Comparison of ENCODE assay signal across 15 mouse cellular contexts in genomic region chr9:75645405-75645804, GRCm38 (mm10). TPM values are rescaled to one million over a fixed set of nuclear protein-coding genes. Genes with fewer than 3 reads are reported as not detected.
A peak's percentile ranks its signal among the peaks of the same experiment; 100 is the strongest.
DNase-seq lines count a peak whose midpoint lies in the region; ATAC-seq and TF ChIP-seq lines count a peak whose summit lies in the region.
"Had no signal": no experiment of that assay in that cellular context is flagged by ENCODE, and none has a peak within 500 bp of the region (broad histone marks: within the 10 kb centered on the region; RNA-seq: fewer than 3 reads in every experiment).

No protein-coding gene starts in this region.

- intact Hi-C loops in heart, postnatal 25 days (cut with DNase I): no loop called here

- TF ChIP-seq CTCF in heart, postnatal 0 days (IDR thresholded peaks at IDR 0.05; ENCODE audit: low read depth): no peak
- TF ChIP-seq CTCF in lung, postnatal 0 days (IDR thresholded peaks at IDR 0.05): no peak

- no peak overlapping the region; the same call in 1 of the 2 replicates for H3K9ac ChIP-seq in heart, postnatal 0 days (replicated peaks; ENCODE audit: low read depth, low read length)
- no peak overlapping the region for H3K9ac ChIP-seq in liver, embryonic 12.5 days
- H3K9ac ChIP-seq in lung, postnatal 0 days (replicated peaks; ENCODE audit: low read depth): no peak overlapping the region
- H3K9ac ChIP-seq: heart, embryonic 15.5 days had no signal

- no peaks in the 10 kb centered on the region for H3K4me1 ChIP-seq in heart, postnatal 0 days (ENCODE audit: control insufficient read depth, insufficient read depth)
- no peaks in the 10 kb centered on the region; the same call in 1 of the 2 replicates for H3K4me1 ChIP-seq in liver, embryonic 12.5 days
- no peaks in the 10 kb centered on the region for H3K4me1 ChIP-seq in lung, postnatal 0 days (ENCODE audit: insufficient read depth, low read depth, low read length)
- H3K4me1 ChIP-seq: heart, embryonic 15.5 days; megakaryocyte, embryonic 14.5 days had no signal

- no peak overlapping the region for H3K4me2 ChIP-seq in heart, postnatal 0 days (ENCODE audit: low read depth, low read length)
- H3K4me2 ChIP-seq in liver, embryonic 12.5 days: no peak overlapping the region
- H3K4me2 ChIP-seq in lung, postnatal 0 days (replicated peaks; ENCODE audit: low read depth, low read length): no peak overlapping the region
- H3K4me2 ChIP-seq: heart, embryonic 15.5 days had no signal

- H3K27me3 ChIP-seq in heart, postnatal 0 days (ENCODE audit: control insufficient read depth, insufficient read depth, low read length): no peaks in the 10 kb centered on the region
- no peaks in the 10 kb centered on the region for H3K27me3 ChIP-seq in liver, embryonic 12.5 days (replicated peaks)
- H3K27me3 ChIP-seq in lung, postnatal 0 days (replicated peaks; ENCODE audit: insufficient read depth, low read length): no peaks in the 10 kb centered on the region
- H3K27me3 ChIP-seq: heart, embryonic 15.5 days; megakaryocyte, embryonic 14.5 days had no signal

- WGBS in heart, postnatal 0 days: 51% methylated on average over 3 of the region's 3 CpGs
- 37% methylated on average over 3 of the region's 3 CpGs for WGBS in liver, embryonic 12.5 days (ENCODE audit: insufficient replicate concordance)
- 33% methylated on average over 3 of the region's 3 CpGs for WGBS in lung, postnatal 0 days

- H3K27ac ChIP-seq in heart, postnatal 0 days (ENCODE audit: low read depth): peak overlapping the region; percentile 21; the same call in 1 of the 2 replicates
- H3K27ac ChIP-seq in liver, embryonic 12.5 days: no peak overlapping the region
- no peak overlapping the region for H3K27ac ChIP-seq in lung, postnatal 0 days (ENCODE audit: low read length)
- H3K27ac ChIP-seq: heart, embryonic 15.5 days had no signal

- no peak for DNase-seq in heart, postnatal 0 days (ENCODE audit: low spot score)
- no peak for DNase-seq in heart, postnatal 25 days (ENCODE audit: low spot score)
- DNase-seq in thymus, postnatal 10 days (ENCODE audit: low spot score in 2 of 2): peak; percentile 51 to 60
- DNase-seq in lung, postnatal 0 days (ENCODE audit: low spot score): no peak
- DNase-seq in layer of hippocampus, postnatal 36 days: no peak
- DNase-seq in ovary, postnatal 14 days (ENCODE audit: low spot score): no peak
- DNase-seq: cerebellum, adult 8-10 months; gastrocnemius, postnatal 14 days had no signal

- no peak for ATAC-seq in heart, postnatal 0 days (ENCODE audit: insufficient read depth, low read depth)
- ATAC-seq in activated CD4-positive, CD25-positive, alpha-beta regulatory T cell, adult 4 months: peak; percentile 84
- peak; percentile 63 for ATAC-seq in liver, embryonic 12.5 days
- ATAC-seq in lung, postnatal 0 days: no peak
- ATAC-seq: forebrain, embryonic 14.5 days had no signal

- H3K36me3 ChIP-seq in heart, postnatal 0 days (replicated peaks; ENCODE audit: control insufficient read depth, insufficient read depth, low read length): no peaks in the 10 kb centered on the region
- H3K36me3 ChIP-seq in liver, embryonic 12.5 days: no peaks in the 10 kb centered on the region
- H3K36me3 ChIP-seq in lung, postnatal 0 days (ENCODE audit: insufficient read depth, low read length): no peaks in the 10 kb centered on the region
- H3K36me3 ChIP-seq: heart, embryonic 15.5 days had no signal

- no peaks in the 10 kb centered on the region for H3K9me3 ChIP-seq in heart, postnatal 0 days (replicated peaks; ENCODE audit: control insufficient read depth, low read length)
- no peaks in the 10 kb centered on the region for H3K9me3 ChIP-seq in liver, embryonic 12.5 days (replicated peaks)
- H3K9me3 ChIP-seq in lung, postnatal 0 days (ENCODE audit: low read length): no peaks in the 10 kb centered on the region
- H3K9me3 ChIP-seq: heart, embryonic 15.5 days had no signal

- no peak for TF ChIP-seq EP300 in heart, postnatal 0 days (IDR thresholded peaks at IDR 0.05; ENCODE audit: low read depth)
- no peak for TF ChIP-seq EP300 in lung, postnatal 0 days (IDR thresholded peaks at IDR 0.05)

- no peak overlapping the region for H3K4me3 ChIP-seq in heart, postnatal 0 days (ENCODE audit: low read depth, low read length)
- no peak overlapping the region for H3K4me3 ChIP-seq in liver, embryonic 12.5 days
- no peak overlapping the region for H3K4me3 ChIP-seq in lung, postnatal 0 days (ENCODE audit: low read depth, low read length)
- H3K4me3 ChIP-seq: heart, embryonic 15.5 days; megakaryocyte, embryonic 14.5 days had no signal

RNA-seq across cellular contexts. Expression of gene Lysmd2, which starts 19.9 kb away (rescaled TPM):
- total RNA-seq in heart, postnatal 0 days (2014; rRNA removed; ENCODE audit: low replicate concordance): 11.9 and 12.0 TPM in 2 replicates
- polyA plus RNA-seq in heart, postnatal 0 days (2015; fragmentation: Nextera tagmentation; extraction: Ambion mirVana): 20.4 and 21.2 TPM in 2 replicates
- 1 to 10 TPM; 7.3 to 8.4 TPM for total RNA-seq in heart, postnatal 25 days (2021)
- 1 to 10 TPM; 3.8 to 5.4 TPM for polyA plus RNA-seq in activated CD4-positive, CD25-positive, alpha-beta regulatory T cell, adult 4 months (2017; shearing (Covaris generic))
- polyA plus RNA-seq in liver, embryonic 12.5 days (2016; fragmentation: Nextera tagmentation; extraction: Ambion mirVana): 6.0 and 6.4 TPM in 2 replicates
- 26.1 and 29.9 TPM in 2 replicates for polyA plus RNA-seq in lung, postnatal 0 days (2015; fragmentation: Nextera tagmentation; extraction: Ambion mirVana)
- total RNA-seq in layer of hippocampus, postnatal 36 days (2021): 10 to 100 TPM; 61.8 to 65.8 TPM

RNA-seq across cellular contexts. Expression of gene Tmod2, which starts 34.3 kb away (rescaled TPM):
- total RNA-seq in heart, postnatal 0 days (2014; rRNA removed; ENCODE audit: low replicate concordance): 2.2 and 3.5 TPM in 2 replicates
- 4.3 and 4.7 TPM in 2 replicates for polyA plus RNA-seq in heart, postnatal 0 days (2015; fragmentation: Nextera tagmentation; extraction: Ambion mirVana)
- total RNA-seq in heart, postnatal 25 days (2021): 1 to 10 TPM; 4.6 to 5.3 TPM
- not detected for polyA plus RNA-seq in activated CD4-positive, CD25-positive, alpha-beta regulatory T cell, adult 4 months (2017; shearing (Covaris generic))
- polyA plus RNA-seq in liver, embryonic 12.5 days (2016; fragmentation: Nextera tagmentation; extraction: Ambion mirVana): 0.69 and 1.0 TPM in 2 replicates
- 10.6 and 11.3 TPM in 2 replicates for polyA plus RNA-seq in lung, postnatal 0 days (2015; fragmentation: Nextera tagmentation; extraction: Ambion mirVana)
- total RNA-seq in layer of hippocampus, postnatal 36 days (2021): 100 to 1,000 TPM; 370 to 392 TPM
- polyA plus RNA-seq: liver, adult 2 months had no signal

RNA-seq across cellular contexts. Expression of gene Scg3, which starts 38.5 kb away (rescaled TPM):
- total RNA-seq in heart, postnatal 0 days (2014; rRNA removed; ENCODE audit: low replicate concordance): not detected in 2 replicates
- polyA plus RNA-seq in heart, postnatal 0 days (2015; fragmentation: Nextera tagmentation; extraction: Ambion mirVana): 0.19 and 0.36 TPM in 2 replicates
- under 1 TPM; 0.22 to 0.34 TPM for total RNA-seq in heart, postnatal 25 days (2021)
- polyA plus RNA-seq in activated CD4-positive, CD25-positive, alpha-beta regulatory T cell, adult 4 months (2017; shearing (Covaris generic)): not detected
- 0.30 TPM in 1 of 2 replicates, not detected in the other for polyA plus RNA-seq in liver, embryonic 12.5 days (2016; fragmentation: Nextera tagmentation; extraction: Ambion mirVana)
- polyA plus RNA-seq in lung, postnatal 0 days (2015; fragmentation: Nextera tagmentation; extraction: Ambion mirVana): 0.42 and 0.56 TPM in 2 replicates
- total RNA-seq in layer of hippocampus, postnatal 36 days (2021): 100 to 1,000 TPM; 279 to 282 TPM
- total RNA-seq: liver, adult 2 months had no signal
- polyA plus RNA-seq: C2C12; liver, adult 2 months had no signal

Comparison
In these comparisons a context has a peak if more than half of its experiments do, and no peak if none do; other contexts are left out.
1. ATAC-seq: peak in activated CD4-positive, CD25-positive, alpha-beta regulatory T cell, adult 4 months (single experiment) and liver, embryonic 12.5 days (single experiment); none in heart, postnatal 0 days (single experiment) and lung, postnatal 0 days (single experiment).
2. DNase-seq: peak in thymus, postnatal 10 days (2 of 2); none in heart, postnatal 0 days (single experiment), heart, postnatal 25 days (single experiment), lung, postnatal 0 days (single experiment), layer of hippocampus, postnatal 36 days (0 of 2) and ovary, postnatal 14 days (single experiment).